ENCODE assay signal across 14 mouse cellular contexts in the genomic region with DNA sequence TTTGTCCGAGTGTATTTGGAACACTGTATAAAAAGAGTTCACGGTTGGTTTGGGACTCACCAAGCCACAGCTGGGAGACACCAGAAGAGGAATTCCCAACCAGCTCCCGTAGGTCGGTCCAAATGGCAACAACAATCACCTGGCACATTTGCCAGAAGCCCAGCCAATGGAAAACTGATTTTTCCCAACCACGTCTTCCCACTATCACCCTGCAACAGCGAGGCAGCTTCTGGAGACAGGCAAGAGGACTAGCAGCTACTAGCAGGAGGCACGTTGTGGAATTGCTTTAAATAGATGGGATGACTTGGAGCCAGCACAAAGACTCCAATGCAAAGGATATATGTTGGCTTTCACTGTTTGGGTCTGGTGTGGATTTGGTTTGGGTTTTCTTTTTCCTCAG.
A peak's percentile ranks its signal among the peaks of the same experiment; 100 is the strongest.
DNase-seq lines count a peak whose midpoint lies in the region; ATAC-seq and TF ChIP-seq lines count a peak whose summit lies in the region.
"Had no signal": no experiment of that assay in that cellular context is flagged by ENCODE, and none has a peak within 500 bp of the region (broad histone marks: within the 10 kb centered on the region; RNA-seq: fewer than 3 reads in every experiment).

No protein-coding gene starts in this region.

- H3K27me3 ChIP-seq in forebrain, embryonic 12.5 days, result peaks cover 7% of the 10 kb centered on the region
- no peaks in the 10 kb centered on the region for H3K27me3 ChIP-seq in forebrain, embryonic 11.5 days (ENCODE audit: control insufficient read depth, insufficient read depth, low read length)
- H3K27me3 ChIP-seq in neural tube, embryonic 12.5 days (replicated peaks), result no peaks in the 10 kb centered on the region
- H3K27me3 ChIP-seq in hindbrain, postnatal 0 days (ENCODE audit: insufficient read depth, low read length), result no peaks in the 10 kb centered on the region
- no peaks in the 10 kb centered on the region; the same call in 1 of the 2 replicates for H3K27me3 ChIP-seq in heart, adult 2 months (ENCODE audit: control insufficient read depth, insufficient read depth, low read length)
- H3K27me3 ChIP-seq: liver, embryonic 13.5 days had no signal

- no peak for TF ChIP-seq POLR2A in heart, adult 2 months (IDR thresholded peaks at IDR 0.05; ENCODE audit: insufficient read depth, low read depth, low read length)

- H3K36me3 ChIP-seq in forebrain, embryonic 12.5 days (replicated peaks), result no peaks in the 10 kb centered on the region
- H3K36me3 ChIP-seq in forebrain, embryonic 11.5 days (ENCODE audit: control insufficient read depth, insufficient read depth, low read length), result no peaks in the 10 kb centered on the region
- H3K36me3 ChIP-seq in neural tube, embryonic 12.5 days, result no peaks in the 10 kb centered on the region
- H3K36me3 ChIP-seq in hindbrain, postnatal 0 days (ENCODE audit: insufficient read depth, low read length), result no peaks in the 10 kb centered on the region
- H3K36me3 ChIP-seq in heart, adult 2 months (ENCODE audit: control insufficient read depth, insufficient read depth, low read length), result no peaks in the 10 kb centered on the region
- H3K36me3 ChIP-seq: liver, embryonic 13.5 days had no signal

- H3K79me2 ChIP-seq in heart, adult 2 months (replicated peaks; ENCODE audit: control insufficient read depth, insufficient read depth, low read length), result no peaks in the 10 kb centered on the region

- H3K4me1 ChIP-seq in forebrain, embryonic 12.5 days, result peaks cover 48% of the 10 kb centered on the region
- peaks cover 12% of the 10 kb centered on the region for H3K4me1 ChIP-seq in forebrain, embryonic 11.5 days (replicated peaks; ENCODE audit: control insufficient read depth, insufficient read depth, low read length)
- H3K4me1 ChIP-seq in neural tube, embryonic 12.5 days, result peaks cover 16% of the 10 kb centered on the region
- no peaks in the 10 kb centered on the region; the same call in 1 of the 2 replicates for H3K4me1 ChIP-seq in hindbrain, postnatal 0 days (ENCODE audit: insufficient read depth, low read length)
- no peaks in the 10 kb centered on the region for H3K4me1 ChIP-seq in heart, adult 2 months (ENCODE audit: control insufficient read depth, insufficient read depth, low read length)
- H3K4me1 ChIP-seq: liver, embryonic 13.5 days had no signal

- peak overlapping the region; percentile 66 for H3K27ac ChIP-seq in forebrain, embryonic 12.5 days
- H3K27ac ChIP-seq in forebrain, embryonic 11.5 days (ENCODE audit: low read depth, low read length), result no peak overlapping the region
- no peak overlapping the region for H3K27ac ChIP-seq in neural tube, embryonic 12.5 days
- H3K27ac ChIP-seq in hindbrain, postnatal 0 days, result peak overlapping the region; percentile 67; the same call in 1 of the 2 replicates
- H3K27ac ChIP-seq in heart, adult 2 months, result no peak overlapping the region
- H3K27ac ChIP-seq: liver, embryonic 13.5 days had no signal

- no peak for DNase-seq in forebrain, embryonic 11.5 days (ENCODE audit: low spot score)
- DNase-seq in neural tube, embryonic 10.5 days (ENCODE audit: extremely low spot score, low spot score), result no peak
- peak; percentile 29 for DNase-seq in hindbrain, postnatal 0 days (ENCODE audit: low spot score)
- DNase-seq in right cerebral cortex, postnatal 25 days, result peak; percentile 19
- DNase-seq in retina, embryonic 14.5 days (ENCODE audit: low spot score), result no peak
- DNase-seq in heart, adult 2 months, result no peak
- DNase-seq: adrenal gland, postnatal 25 days; cerebellum, adult 11-12 months; kidney, adult 2 months; liver, embryonic 13.5 days; lung, postnatal 36 days; thymus, adult 18-20 months had no signal

- peak overlapping the region; percentile 42 for H3K4me2 ChIP-seq in forebrain, embryonic 12.5 days
- H3K4me2 ChIP-seq in forebrain, embryonic 11.5 days (ENCODE audit: low read depth, low read length, severe bottlenecking), result no peak overlapping the region
- H3K4me2 ChIP-seq in neural tube, embryonic 12.5 days (replicated peaks), result peak overlapping the region; percentile 38; the same call in 1 of the 2 replicates
- peak overlapping the region; percentile 68 for H3K4me2 ChIP-seq in hindbrain, postnatal 0 days (ENCODE audit: low read depth, low read length)
- H3K4me2 ChIP-seq: liver, embryonic 13.5 days had no signal

- intact Hi-C loops in heart, adult 2 months (cut with DNase I), result no loop called here

- WGBS in forebrain, embryonic 12.5 days, result 84% methylated on average over 7 of the region's 7 CpGs
- WGBS in forebrain, embryonic 11.5 days, result 83% methylated on average over 7 of the region's 7 CpGs
- 86% methylated on average over 7 of the region's 7 CpGs for WGBS in neural tube, embryonic 12.5 days
- 46% methylated on average over 7 of the region's 7 CpGs for WGBS in hindbrain, postnatal 0 days
- WGBS in heart, adult 2 months, result 66% methylated on average over 7 of the region's 7 CpGs

- peak overlapping the region; percentile 22; the same call in 1 of the 2 replicates for H3K9ac ChIP-seq in forebrain, embryonic 12.5 days
- H3K9ac ChIP-seq in forebrain, embryonic 11.5 days (ENCODE audit: low read length), result no peak overlapping the region
- H3K9ac ChIP-seq in neural tube, embryonic 12.5 days, result no peak overlapping the region
- H3K9ac ChIP-seq in hindbrain, postnatal 0 days (replicated peaks; ENCODE audit: low read length), result peak overlapping the region; percentile 40
- H3K9ac ChIP-seq in heart, adult 2 months (ENCODE audit: low read depth, low read length), result no peak overlapping the region
- H3K9ac ChIP-seq: liver, embryonic 13.5 days had no signal

- H3K9me3 ChIP-seq in forebrain, embryonic 12.5 days, result no peaks in the 10 kb centered on the region
- H3K9me3 ChIP-seq in forebrain, embryonic 11.5 days (ENCODE audit: control insufficient read depth, low read length), result no peaks in the 10 kb centered on the region
- H3K9me3 ChIP-seq in neural tube, embryonic 12.5 days, result no peaks in the 10 kb centered on the region
- no peaks in the 10 kb centered on the region for H3K9me3 ChIP-seq in hindbrain, postnatal 0 days (ENCODE audit: low read length)
- H3K9me3 ChIP-seq: liver, embryonic 13.5 days had no signal

- no peak for ATAC-seq in forebrain, embryonic 12.5 days (ENCODE audit: low FRiP score)
- no peak for ATAC-seq in forebrain, embryonic 11.5 days (replicated peaks; ENCODE audit: low FRiP score)
- ATAC-seq in neural tube, embryonic 12.5 days (ENCODE audit: low FRiP score, low read depth), result no peak
- no peak for ATAC-seq in hindbrain, postnatal 0 days

- H3K4me3 ChIP-seq in forebrain, embryonic 12.5 days (replicated peaks), result 0 out of 2 replicates have a peak overlapping the region, but pooled peaks have one; percentile 8
- H3K4me3 ChIP-seq in forebrain, embryonic 11.5 days (ENCODE audit: low read depth, low read length), result no peak overlapping the region
- 0 out of 2 replicates have a peak overlapping the region, but pooled peaks have one; percentile 5 for H3K4me3 ChIP-seq in neural tube, embryonic 12.5 days
- peak overlapping the region; percentile 37 for H3K4me3 ChIP-seq in hindbrain, postnatal 0 days (ENCODE audit: low read length)
- no peak overlapping the region for H3K4me3 ChIP-seq in heart, adult 2 months
- H3K4me3 ChIP-seq: liver, embryonic 13.5 days had no signal

- no peak for TF ChIP-seq EP300 in heart, adult 2 months (IDR thresholded peaks at IDR 0.05; ENCODE audit: insufficient read depth, low read depth, low read length)

- no peak for TF ChIP-seq CTCF in hindbrain, postnatal 0 days (IDR thresholded peaks at IDR 0.05; ENCODE audit: low read depth)
- no peak for TF ChIP-seq CTCF in heart, adult 2 months (IDR thresholded peaks at IDR 0.05)

Comparison
In these comparisons a context has a peak if more than half of its experiments do, and no peak if none do; other contexts are left out.
1. H3K27ac ChIP-seq: peak in forebrain, embryonic 12.5 days (single experiment) and hindbrain, postnatal 0 days (single experiment); none in forebrain, embryonic 11.5 days (single experiment), neural tube, embryonic 12.5 days (single experiment) and heart, adult 2 months (single experiment).
2. H3K4me3 ChIP-seq: peak in forebrain, embryonic 12.5 days (single experiment), neural tube, embryonic 12.5 days (single experiment) and hindbrain, postnatal 0 days (single experiment); none in forebrain, embryonic 11.5 days (single experiment) and heart, adult 2 months (single experiment).
3. H3K9ac ChIP-seq: peak in forebrain, embryonic 12.5 days (single experiment) and hindbrain, postnatal 0 days (single experiment); none in forebrain, embryonic 11.5 days (single experiment), neural tube, embryonic 12.5 days (single experiment) and heart, adult 2 months (single experiment).
4. DNase-seq: peak in hindbrain, postnatal 0 days (single experiment) and right cerebral cortex, postnatal 25 days (single experiment); none in forebrain, embryonic 11.5 days (single experiment), neural tube, embryonic 10.5 days (single experiment), retina, embryonic 14.5 days (single experiment) and heart, adult 2 months (0 of 2).